Mouse (Mus musculus) NIH3T3 (cell line): Measurements from ENCODE around the gene Usp39.
A peak's percentile ranks its signal among the peaks of the same experiment; 100 is the strongest.

ENCODE experiments used
- DNase-seq: peaks from one replicate; pipeline ENCODE4 v3.0.0-alpha.2; 2012; ENCODE audit warnings: low read depth

The Usp39 gene

DNA sequence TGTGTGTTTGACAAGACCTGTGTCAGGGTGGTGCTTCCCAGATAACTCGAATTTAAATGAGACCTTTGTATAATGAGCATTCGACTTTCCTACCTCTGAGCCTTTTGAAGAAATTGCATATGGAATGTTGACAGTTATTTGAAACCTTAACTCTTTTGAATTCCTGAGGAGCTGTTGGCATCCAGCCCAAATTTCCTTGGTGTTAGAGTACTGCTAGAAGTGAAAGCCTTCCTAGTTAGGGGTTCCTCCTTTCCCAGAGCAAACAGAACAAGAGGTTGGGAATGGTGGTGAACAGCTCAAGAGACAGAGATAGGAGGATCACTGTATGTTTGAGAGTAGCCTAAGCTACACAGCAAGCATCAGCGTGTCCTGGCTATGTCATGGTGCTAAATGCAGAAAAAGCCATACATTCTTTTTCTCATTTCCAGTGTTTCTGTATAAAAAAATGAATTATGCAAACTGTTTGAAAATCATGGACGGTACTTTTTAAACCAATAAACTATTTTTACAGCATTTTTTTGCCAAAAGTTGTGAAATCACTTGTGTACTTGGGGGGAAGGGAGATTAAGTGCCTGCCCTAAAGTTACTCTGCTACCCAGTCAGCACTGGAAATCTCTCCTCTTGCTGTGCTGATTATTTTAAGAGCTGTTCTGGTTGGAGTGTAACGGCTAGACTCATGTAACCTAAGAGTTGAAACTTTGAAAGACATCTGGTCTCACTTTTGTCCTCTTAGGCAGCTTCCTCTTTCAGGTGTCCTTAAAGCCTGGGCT, 7.8 kb upstream of the Usp39 start:
- peak; percentile 79 for DNase-seq

DNA sequence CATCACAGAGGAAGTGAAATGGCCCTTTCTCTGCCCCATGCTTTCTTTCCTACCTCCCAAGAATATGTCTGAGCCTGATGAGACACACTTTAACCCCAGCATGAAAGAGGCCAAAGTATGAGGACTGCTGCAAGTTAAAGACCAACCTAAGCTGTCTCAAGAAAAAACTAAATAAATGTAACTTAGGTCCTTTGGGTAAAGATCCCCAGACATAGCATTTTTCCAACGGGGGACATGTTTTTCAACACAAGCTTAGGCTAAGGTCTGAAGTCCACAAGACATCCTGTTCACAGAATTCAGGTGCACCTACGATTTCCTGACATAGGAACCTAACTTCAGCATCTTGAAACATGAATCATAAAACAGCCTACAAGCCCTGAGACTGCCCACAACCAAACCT, 5.2 kb upstream of the Usp39 start:
- DNase-seq, result no peak

DNA sequence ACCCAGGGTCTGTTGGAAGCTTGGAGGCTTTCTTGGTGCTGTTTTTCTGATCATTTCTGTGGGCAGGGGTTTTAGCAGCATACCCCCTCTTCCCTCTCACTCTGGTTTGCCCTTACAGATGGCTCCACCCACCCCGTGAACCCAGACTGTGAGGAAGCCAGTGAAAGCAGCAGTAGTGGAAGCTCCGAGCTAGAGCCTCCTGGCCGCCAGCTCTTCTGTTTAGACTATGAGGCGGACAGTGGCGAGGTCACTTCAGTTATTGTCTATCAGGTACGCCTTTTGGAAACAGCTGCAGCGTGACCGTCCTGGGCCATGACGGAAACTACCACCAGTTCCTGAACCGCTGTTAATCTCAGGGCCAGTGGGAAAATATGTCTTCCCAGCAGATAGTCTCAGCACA, 3.4 kb upstream of the Usp39 start:
- no peak for DNase-seq

DNA sequence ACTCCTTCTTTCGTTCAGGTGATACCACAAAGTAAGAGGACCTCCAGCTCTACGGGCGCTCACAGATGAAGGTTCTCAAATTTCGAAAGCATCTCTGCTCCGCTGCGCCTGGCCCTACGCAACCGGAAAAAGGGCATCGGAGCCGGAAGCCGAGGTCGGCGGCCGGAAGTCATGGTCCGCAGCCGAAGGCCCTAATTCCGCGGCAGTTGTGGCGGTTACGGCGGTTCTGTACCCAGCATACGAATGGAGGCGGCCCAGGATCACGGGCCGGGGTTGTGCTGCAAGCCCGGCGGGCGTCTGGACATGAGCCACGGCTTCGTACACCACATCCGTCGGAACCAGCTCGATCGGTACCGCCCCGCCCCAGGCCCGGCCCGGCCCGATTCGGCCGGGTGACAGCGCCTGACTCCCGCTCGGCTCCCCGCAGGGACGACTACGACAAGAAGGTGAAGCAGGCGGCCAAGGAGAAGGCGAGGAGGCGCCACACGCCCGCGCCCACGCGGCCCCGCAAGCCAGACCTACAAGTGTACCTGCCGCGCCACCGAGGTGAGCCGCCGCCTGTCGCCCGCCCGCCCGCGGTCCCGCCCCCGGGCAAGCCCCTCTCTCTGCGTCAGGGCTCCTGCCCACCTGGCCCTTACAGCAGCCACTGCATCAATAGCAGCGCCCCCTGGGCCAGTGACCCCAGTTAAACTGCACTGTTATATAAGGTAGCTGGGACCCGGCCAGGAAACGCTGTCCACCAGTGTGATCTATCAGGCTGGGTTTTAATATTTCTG, 2.4 kb upstream of the Usp39 start, which contains the start of gene 0610030E20Rik:
Gene 0610030E20Rik (plus strand): TSS at position 152 of the 776 bp plus-strand sequence.
- peak; percentile 84 for DNase-seq

DNA sequence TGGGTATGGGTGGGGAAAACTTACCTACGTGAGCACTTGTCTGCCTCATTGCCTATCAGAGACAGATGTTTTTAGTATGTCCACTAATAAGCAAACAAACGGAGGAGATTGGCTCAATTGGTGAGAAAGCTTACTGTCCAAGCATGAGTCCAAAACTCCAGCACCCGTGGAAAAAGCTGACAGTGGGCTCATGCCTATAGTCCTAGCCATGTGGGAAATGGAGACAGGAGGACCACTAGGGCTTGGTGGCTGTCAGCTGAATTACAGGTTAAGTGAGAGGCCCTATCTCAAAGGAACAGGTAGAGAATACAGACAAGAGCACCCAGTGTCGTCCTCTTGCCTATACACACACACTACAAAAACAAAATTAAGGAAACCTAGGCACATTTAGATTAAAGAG, 1.3 kb upstream of the Usp39 start:
- no peak for DNase-seq

DNA sequence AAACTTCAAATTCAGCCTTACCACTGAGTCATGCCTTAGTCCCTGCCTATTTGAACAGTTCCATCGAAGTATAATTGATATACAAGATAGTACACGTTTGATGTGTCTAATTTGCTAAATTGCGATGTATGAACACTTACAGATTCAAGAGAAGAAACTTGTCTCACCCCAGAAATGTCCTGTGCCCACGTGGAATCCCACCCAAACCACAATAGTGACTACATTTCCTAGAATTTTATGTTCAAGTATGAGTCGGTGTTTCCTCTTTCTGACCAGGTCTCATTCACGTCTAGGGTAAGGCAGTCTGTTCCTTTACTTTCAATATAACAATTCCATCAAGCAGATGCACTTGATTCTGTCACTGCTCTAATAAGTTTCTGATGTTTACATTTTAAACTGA, 649 bp upstream of the Usp39 start:
- DNase-seq, result no peak

DNA sequence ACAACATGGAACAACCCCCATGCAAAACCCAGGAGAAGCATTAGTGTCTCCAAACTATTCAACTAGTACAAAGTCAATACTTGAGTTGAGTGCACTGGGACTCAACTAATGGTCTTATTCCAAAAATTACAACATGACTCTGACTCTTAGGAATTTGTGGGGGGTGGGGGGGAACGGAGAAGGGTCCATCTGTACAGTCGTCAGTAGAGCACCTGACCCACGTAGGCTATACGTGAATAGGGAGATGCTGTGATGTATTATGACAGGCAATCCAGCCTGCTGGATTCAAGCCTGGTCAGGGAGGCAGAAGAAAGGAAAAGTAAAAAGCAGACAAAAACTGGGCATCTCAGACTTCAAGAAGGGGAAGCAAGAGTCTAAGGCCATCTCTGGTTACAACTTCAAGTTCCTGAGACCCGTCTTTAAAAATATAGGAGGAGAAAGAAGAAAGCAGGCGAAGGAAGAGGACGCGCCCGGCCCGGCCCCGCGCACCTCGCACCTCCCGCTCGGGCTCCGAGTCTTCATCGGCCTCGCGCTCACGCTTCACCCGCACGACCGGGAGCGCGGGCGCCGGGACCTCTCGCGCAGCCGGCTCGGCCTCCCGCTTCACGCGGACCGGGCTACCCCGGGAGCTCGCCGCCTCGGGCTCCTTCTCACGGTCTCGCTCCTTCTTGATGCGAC, 449 bp downstream of the Usp39 start:
- peak; percentile 53 for DNase-seq

DNA sequence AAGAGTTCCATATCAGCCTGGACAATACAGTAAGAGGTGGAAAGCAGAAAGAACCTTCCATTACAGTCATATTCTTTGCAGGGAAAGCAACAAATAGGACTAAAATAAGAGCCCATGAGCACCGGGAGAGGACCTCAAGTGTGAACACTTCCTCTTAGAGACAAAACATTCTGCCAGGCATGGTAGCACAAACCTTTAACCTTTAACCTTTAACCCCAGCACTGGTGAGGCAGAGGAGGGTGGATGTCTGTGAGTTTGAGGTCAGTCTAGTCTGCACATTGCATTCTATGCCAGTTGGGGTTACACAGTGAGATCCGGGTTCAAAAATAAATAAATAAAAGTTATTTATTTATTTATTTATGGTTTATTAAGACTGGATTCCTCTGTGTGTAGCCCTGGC, 4.5 kb downstream of the Usp39 start:
- DNase-seq, result no peak

DNA sequence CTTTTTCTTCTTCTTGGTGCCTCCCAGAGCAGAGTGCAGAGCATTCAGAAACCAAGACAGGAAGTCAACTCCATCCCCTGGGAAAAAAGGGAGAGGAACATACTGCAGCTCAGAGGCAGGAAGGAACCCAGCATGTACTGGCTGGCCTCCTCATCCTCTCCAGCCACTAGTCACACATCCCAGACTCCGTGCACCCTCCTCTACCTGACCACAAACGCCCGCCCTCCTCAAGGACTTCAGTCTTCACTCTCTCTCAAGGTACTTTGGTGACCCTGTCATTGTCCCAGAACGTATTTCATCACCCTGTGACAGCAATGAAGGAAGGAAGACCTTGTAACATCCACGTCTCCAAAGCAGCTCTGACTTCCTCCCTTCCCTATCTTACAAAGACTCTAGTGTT, 11.9 kb downstream of the Usp39 start:
- DNase-seq, result no peak

DNA sequence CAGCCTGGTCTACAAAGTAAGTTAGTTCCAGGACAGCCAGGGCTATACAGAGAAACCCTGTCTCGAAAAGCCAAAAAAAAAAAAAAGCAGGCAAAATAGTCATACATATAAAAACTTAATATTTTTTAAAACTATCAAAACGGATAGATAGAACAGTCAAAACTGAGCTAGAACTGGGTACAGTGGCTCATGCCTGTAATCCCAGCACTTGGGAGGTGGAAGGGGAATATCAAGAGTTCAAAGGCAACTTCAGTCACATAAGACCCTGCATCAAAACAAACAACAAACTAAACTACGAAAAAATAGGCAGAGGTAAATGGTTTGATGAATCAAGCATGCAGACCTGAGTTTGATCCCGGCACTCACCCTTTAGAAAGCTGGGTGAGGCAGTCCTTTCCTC, 14.9 kb downstream of the Usp39 start:
- DNase-seq, result no peak

DNA sequence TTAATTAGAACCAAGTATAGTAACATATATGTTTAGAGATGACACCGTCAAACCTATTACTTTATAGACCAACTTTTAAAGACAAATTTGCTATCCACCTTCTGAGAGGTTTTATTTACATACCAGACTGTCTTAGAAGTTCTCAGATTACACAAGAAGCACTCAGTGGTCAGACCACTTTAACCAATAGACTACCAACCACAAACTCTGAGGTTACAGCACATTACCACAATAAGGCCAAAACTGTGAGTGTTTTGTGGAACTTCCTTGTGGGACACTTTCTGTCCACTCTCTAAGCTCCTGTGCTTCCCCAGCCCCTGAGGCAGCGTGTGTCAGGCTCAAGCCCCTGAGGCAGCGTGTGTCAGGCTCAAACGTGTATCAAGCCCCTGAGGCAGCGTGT, 16.0 kb downstream of the Usp39 start:
- no peak for DNase-seq

DNA sequence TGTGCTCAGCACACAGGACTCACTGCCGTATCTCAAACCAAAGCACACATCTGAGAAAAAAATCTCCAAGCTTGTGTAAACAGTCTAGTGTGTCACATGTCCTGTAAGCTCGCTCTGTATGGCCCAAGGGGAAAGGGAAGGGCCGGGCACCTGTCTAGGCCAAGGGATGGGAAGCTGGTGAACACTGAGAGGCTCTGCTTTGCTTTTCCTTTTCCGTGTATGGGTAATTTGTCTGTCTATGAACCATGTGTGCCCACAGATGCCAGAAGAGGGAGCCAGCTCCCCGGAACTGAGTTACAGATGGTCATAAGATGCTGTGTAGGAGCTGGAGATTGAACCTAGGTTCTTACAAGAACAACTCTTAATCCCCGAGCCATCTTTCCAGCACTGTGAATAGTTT, 18.7 kb downstream of the Usp39 start:
- DNase-seq, result peak; percentile 59

DNA sequence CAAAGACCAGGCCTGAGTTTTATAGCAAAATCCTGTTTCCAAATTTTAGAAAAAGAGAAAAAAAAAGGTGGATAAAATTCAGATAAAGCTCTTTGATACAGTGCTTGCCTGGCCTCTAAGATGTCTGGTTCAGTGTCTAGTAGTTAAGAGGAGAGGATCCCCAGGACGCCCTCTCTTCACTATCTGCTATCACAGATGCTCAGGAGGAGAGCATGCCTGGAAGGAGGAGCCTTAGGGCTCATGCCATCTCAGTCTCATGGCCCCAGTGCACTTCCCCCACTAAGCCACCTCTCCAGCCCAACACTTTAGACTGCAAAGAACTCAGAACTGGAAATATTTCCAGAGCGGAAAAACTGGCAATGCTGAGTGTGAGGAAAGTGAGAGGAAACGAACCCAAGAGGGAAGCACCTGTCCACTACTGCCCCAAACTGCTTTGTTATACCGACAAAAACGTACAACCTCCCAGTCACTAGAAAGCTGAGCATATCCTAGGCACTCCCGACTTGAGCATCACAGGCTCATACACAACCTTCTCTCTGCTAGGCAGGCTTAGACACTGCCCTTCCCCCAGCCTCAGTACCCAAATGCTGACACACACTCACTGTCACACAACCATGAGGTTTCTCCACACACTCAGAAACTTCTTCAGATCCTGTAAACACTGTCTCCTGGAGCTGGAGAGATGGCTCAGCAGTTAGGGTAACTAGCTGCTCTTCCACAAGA, 21.0 kb downstream of the Usp39 start:
- DNase-seq, result no peak

DNA sequence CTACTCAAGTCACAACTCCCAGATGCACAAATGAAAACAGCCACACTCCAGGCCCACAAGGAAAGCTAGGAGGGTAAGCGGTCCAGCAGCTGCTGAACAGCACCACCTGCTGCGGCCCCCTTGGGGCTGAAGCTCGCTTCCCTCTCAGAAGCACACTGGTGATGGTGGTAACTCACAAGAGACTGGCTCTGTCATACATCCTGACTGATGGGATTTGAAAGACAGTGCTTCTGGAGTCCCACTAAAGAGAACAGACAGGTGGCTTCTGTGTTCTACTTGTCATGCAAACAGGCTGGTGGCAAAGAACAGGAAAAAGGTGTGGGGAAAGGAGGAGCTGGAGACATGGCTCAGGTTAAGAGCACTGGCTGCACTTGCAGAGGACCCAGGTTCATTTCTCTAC, 22.0 kb downstream of the Usp39 start:
- no peak for DNase-seq

DNA sequence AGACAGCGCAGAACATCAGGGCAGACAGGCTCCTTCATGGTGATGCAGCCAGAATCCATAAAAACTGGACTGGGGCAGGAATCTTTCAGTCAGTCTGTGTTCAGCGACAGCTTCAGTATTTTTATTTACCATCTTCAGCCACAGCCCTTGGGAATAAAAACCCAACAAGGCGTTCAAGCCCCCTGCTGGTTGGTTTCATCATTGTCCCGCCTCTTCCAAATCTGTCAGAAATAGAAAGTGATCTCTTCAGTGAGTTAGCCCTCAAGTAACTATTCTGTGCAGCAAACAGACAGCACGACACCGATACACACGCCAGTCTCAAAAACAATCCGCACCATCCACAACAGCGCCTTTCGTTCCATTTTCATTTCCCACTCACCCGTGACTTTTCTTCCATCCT, 26.0 kb downstream of the Usp39 start:
- peak; percentile 60 for DNase-seq

DNA sequence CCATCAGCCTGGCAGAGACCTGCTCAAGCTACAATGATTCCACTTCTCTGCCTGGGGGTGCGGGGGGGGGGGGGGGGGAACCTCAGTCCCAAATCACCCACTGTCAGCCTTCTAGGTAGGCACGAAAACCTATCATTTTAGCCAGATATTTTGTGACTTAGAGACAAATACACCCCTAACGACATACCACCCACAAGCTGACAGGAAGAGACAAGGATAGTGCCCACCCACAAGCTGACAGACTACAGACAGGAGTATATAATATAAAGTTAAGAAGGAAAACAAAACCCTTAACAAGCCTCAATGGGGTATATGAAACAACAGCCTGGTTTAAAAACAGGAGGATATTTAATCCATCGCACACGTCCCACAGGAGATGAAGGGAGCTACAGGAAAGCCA, 26.5 kb downstream of the Usp39 start:
- DNase-seq, result no peak

DNA sequence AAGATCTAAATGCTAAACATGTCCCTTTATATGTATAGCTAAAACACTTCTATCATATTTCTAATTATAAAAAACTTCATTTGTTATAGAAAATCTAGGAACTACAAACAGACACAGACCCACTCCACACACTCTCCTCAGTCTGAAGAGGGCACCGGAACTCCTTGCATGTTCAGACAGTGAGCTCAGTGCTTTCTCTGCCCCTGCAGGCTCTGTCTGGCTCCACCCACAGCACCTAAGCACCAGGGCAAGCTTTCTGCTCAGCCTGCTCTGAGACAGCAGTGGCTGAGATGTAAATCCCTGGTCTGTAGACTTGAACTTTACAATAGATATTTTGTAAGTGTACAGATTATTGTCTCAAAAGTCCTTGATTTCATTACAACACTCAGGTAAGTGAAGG, 28.9 kb downstream of the Usp39 start:
- no peak for DNase-seq

DNA sequence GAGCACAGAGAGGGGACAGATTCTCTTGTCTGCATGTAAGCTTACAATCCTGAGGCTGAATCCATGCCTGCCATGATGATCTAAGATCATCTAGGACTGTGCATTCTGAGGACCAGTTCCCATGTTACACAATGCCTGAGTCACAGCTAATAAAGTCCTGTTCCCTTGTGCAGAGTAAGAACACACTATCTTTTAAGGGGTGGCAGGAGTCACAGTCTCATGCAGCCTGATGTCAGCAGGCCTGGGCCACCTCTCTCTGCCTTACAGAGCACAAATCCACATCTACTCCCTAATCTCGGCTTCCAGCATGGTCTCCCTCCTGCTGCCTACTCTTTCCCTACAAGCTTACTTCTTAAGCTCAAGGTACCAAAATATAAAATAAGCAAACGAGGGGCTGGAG, 29.6 kb downstream of the Usp39 start:
- DNase-seq, result no peak

DNA sequence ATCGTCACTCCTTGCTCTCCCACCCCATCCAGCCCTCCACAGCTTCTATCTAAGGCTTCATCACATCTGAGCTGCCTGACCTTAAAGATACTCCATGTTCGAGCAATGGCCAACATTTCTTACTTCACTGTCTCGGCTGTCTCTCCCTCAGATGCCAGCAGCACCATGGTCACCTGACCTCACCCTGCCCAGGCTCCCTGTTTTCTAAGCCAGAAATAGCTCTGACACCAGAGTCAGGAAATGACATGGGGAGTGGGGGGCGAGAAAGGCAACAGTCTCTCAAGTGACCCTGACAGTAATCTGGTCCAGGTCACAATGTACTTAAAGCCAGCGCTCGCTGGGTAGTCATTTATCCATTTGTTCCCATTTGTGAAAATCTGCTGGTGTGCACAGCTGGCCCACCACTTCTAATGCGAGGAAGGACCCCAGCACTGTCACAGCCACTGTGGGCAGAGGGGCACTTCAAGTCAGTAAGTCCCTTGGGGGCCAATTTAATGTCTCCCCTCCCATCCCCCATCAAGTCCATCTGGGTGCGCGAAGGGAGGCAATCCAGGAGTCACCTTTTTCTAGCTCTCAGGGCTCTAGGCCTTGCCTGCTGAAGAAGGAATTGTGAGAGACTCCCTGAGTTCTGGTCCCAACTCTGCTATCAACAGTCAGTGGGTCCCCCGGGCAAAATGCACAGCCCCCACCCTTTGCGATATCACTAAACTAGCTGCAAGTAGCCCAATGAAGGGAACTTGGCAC, 31.7 kb downstream of the Usp39 start:
- DNase-seq, result no peak

DNA sequence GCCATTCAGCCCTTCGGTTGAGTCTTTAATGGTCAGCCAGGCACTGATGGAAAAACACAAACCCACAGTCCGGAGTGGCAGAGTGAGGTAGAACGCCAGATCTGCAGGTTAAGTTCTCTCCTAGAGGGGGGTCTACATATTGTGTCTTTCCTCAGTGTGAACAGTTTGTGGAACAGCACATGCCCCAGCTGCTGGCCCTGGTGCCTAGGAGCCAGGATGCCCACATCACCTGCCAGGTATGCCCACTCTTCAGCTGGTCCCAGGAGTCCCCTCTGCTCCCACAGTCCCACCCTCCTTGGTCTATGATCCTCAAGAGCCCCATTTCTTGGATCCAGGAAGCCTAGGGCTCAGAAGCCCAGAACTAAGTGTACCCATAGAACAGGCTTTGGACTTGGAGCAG, 32.8 kb downstream of the Usp39 start:
- no peak for DNase-seq

DNA sequence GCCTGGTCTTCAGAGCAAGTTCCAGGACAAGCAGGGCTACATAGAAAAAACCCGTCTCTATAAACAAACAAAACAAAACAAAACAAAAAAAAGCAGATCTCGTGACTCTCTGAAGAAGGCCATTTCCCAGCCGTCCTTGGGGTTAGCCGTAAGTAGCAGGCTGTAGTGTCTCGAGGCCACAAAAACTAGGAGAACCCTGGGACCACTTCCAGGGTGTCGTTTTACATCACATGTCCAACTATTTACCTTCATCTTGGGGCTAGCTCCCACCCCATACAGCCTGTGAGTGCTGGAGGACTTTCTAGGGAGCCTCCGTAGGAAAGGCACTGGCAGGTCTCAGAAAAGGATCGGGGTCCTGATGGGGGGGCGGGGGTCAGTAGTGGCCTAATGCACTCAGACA, 41.5 kb downstream of the Usp39 start:
- peak; percentile 54 for DNase-seq
